Mouse (Mus musculus) liver, embryonic 12.5 days (tissue): ENCODE results near the gene Elmo1. TPM values are rescaled to one million over a fixed set of nuclear protein-coding genes. Genes with fewer than 3 reads are reported as not detected.

ENCODE experiments used
- ATAC-seq: fragments of 200-750 bp; cut with Nextera tagmentation; 2 replicates; pipeline ENCODE4 v1.8.0; 2017; ENCODE audit warnings: moderate number of reproducible peaks, mild to moderate bottlenecking, moderate library complexity
- H3K27ac ChIP-seq: fragments of 300-500 bp; sonication (generic); 2 replicates; pipeline ENCODE4 v1.5.1; 2016; ENCODE audit warnings: mild to moderate bottlenecking
- H3K27me3 ChIP-seq: fragments of 300-500 bp; sonication (generic); replicated peaks from 2 replicates; pipeline ENCODE4 v1.6.1; 2016; ENCODE audit warnings: mild to moderate bottlenecking, moderate library complexity
- H3K36me3 ChIP-seq: fragments of 300-500 bp; sonication (generic); 2 replicates; pipeline ENCODE4 v1.6.1; 2016; ENCODE audit warnings: mild to moderate bottlenecking, moderate library complexity
- H3K4me1 ChIP-seq: fragments of 300-500 bp; sonication (generic); 2 replicates; pipeline ENCODE4 v1.6.1; 2016
- H3K4me2 ChIP-seq: fragments of 300-500 bp; sonication (generic); 2 replicates; pipeline ENCODE4 v1.6.1; 2016; ENCODE audit warnings: mild to moderate bottlenecking, moderate library complexity
- H3K4me3 ChIP-seq: fragments of 300-500 bp; sonication (generic); 2 replicates; pipeline ENCODE4 v1.5.1; 2016; ENCODE audit warnings: mild to moderate bottlenecking, moderate library complexity
- H3K9ac ChIP-seq: fragments of 300-500 bp; sonication (generic); 2 replicates; pipeline ENCODE4 v1.6.1; 2016; ENCODE audit warnings: mild to moderate bottlenecking, moderate library complexity
- H3K9me3 ChIP-seq: fragments of 300-500 bp; sonication (generic); replicated peaks from 2 replicates; pipeline ENCODE4 v1.6.1; 2016; ENCODE audit warnings: mild to moderate bottlenecking, moderate library complexity
- WGBS: fragments of 180-500 bp; shearing (Covaris S2); methylation state at CpG from one replicate; pipeline ENCODE4 v1.1.7; 2016; ENCODE audit not compliant: insufficient replicate concordance; 5-methylcytosine and 5-hydroxymethylcytosine counted together
- polyA plus RNA-seq: library from polyadenylated mRNA; unstranded; fragments of >200 nt; fragmentation: Nextera tagmentation; extraction: Ambion mirVana; gene quantifications from 2 replicates; pipeline ENCODE4 v1.2.1, GENCODE M21; 2016

Elmo1 gene
- polyA plus RNA-seq, 1 experiment from 2014 or later = 6.2 TPM

GRCm38 (mm10) chr13:20231837-20232728 is 141.7 kb downstream of the Elmo1 start:
- H3K9ac ChIP-seq = no peak overlapping the region
- H3K4me3 ChIP-seq = no peak overlapping the region
- H3K36me3 ChIP-seq = no peaks in the 10 kb centered on the region
- WGBS = 28% methylated on average over 11 of the region's 11 CpGs
- H3K4me2 ChIP-seq = no peak overlapping the region
- no peak for ATAC-seq
- peaks cover 5% of the 10 kb centered on the region; the same call in 1 of the 2 replicates for H3K4me1 ChIP-seq
- no peaks in the 10 kb centered on the region for H3K9me3 ChIP-seq
- no peak overlapping the region for H3K27ac ChIP-seq
- no peaks in the 10 kb centered on the region; the same call in 1 of the 2 replicates for H3K27me3 ChIP-seq

GRCm38 (mm10) chr13:20233707-20234106 is 143.3 kb downstream of the Elmo1 start:
- Histone ChIP-seq H3K36me3 (no peaks in the 10 kb centered on the region), H3K4me2 (no peak overlapping the region), H3K9ac (no peak overlapping the region), H3K4me3 (no peak overlapping the region), H3K27me3 (no peaks in the 10 kb centered on the region; the same call in 1 of the 2 replicates), H3K27ac (no peak overlapping the region), H3K9me3 (no peaks in the 10 kb centered on the region), H3K4me1 (peaks cover 5% of the 10 kb centered on the region; the same call in 1 of the 2 replicates)
- ATAC-seq = no peak
- 76% methylated on average over 7 of the region's 7 CpGs for WGBS

GRCm38 (mm10) chr13:20237615-20238014 is 147.2 kb downstream of the Elmo1 start:
- H3K27ac ChIP-seq = no peak overlapping the region
- no peak for ATAC-seq

GRCm38 (mm10) chr13:20238146-20238545 is 147.8 kb downstream of the Elmo1 start:
- Histone ChIP-seq H3K4me2 (no peak overlapping the region), H3K27me3 (no peaks in the 10 kb centered on the region; the same call in 1 of the 2 replicates), H3K9me3 (no peaks in the 10 kb centered on the region), H3K36me3 (no peaks in the 10 kb centered on the region), H3K27ac (no peak overlapping the region), H3K4me1 (no peaks in the 10 kb centered on the region), H3K9ac (no peak overlapping the region), H3K4me3 (no peak overlapping the region)
- no peak for ATAC-seq
- 47% methylated on average over 3 of the region's 3 CpGs for whole genome bisulfite sequencing

More at GRCm38 (mm10) chr13:20237615-20238014, 147.2 kb downstream of the Elmo1 start:
- no peak overlapping the region for H3K4me2 ChIP-seq
- no peaks in the 10 kb centered on the region; the same call in 1 of the 2 replicates for H3K27me3 ChIP-seq
- H3K4me1 ChIP-seq = no peaks in the 10 kb centered on the region
- H3K4me3 ChIP-seq = no peak overlapping the region
- H3K9me3 ChIP-seq = no peaks in the 10 kb centered on the region
- WGBS = 55% methylated on average over 5 of the region's 5 CpGs
- no peaks in the 10 kb centered on the region for H3K36me3 ChIP-seq
- no peak overlapping the region for H3K9ac ChIP-seq

GRCm38 (mm10) chr13:20238743-20239142 is 148.3 kb downstream of the Elmo1 start:
- no peaks in the 10 kb centered on the region for H3K36me3 ChIP-seq
- H3K4me3 ChIP-seq = no peak overlapping the region
- 38% methylated on average over 3 of the region's 3 CpGs for WGBS
- no peak overlapping the region for H3K4me2 ChIP-seq
- no peaks in the 10 kb centered on the region for H3K4me1 ChIP-seq
- H3K27ac ChIP-seq = no peak overlapping the region
- no peaks in the 10 kb centered on the region; the same call in 1 of the 2 replicates for H3K27me3 ChIP-seq
- no peaks in the 10 kb centered on the region for H3K9me3 ChIP-seq
- no peak for ATAC-seq
- no peak overlapping the region for H3K9ac ChIP-seq

GRCm38 (mm10) chr13:20250069-20250668 is 159.8 kb downstream of the Elmo1 start:
- ATAC-seq = no peak
- H3K36me3 ChIP-seq = no peaks in the 10 kb centered on the region
- no peak overlapping the region for H3K4me3 ChIP-seq
- no peak overlapping the region for H3K4me2 ChIP-seq
- no peak overlapping the region for H3K9ac ChIP-seq
- no peaks in the 10 kb centered on the region for H3K27me3 ChIP-seq
- H3K4me1 ChIP-seq = no peaks in the 10 kb centered on the region
- H3K9me3 ChIP-seq = no peaks in the 10 kb centered on the region
- H3K27ac ChIP-seq = no peak overlapping the region

- no peak overlapping the region for H3K4me2 ChIP-seq
- no peak for ATAC-seq
These were observed 164.5 kb downstream of the Elmo1 start for GRCm38 (mm10) chr13:20254911-20255310.

GRCm38 (mm10) chr13:20255380-20255779 is 165.0 kb downstream of the Elmo1 start:
- Histone ChIP-seq H3K4me2 (no peak overlapping the region), H3K4me1 (no peaks in the 10 kb centered on the region), H3K27ac (no peak overlapping the region), H3K27me3 (no peaks in the 10 kb centered on the region), H3K36me3 (no peaks in the 10 kb centered on the region), H3K9ac (no peak overlapping the region), H3K4me3 (no peak overlapping the region), H3K9me3 (no peaks in the 10 kb centered on the region)
- 59% methylated on average over 3 of the region's 3 CpGs for WGBS
- ATAC-seq = no peak

More at GRCm38 (mm10) chr13:20254911-20255310, 164.5 kb downstream of the Elmo1 start:
- 77% methylated on average over 6 of the region's 6 CpGs for WGBS
- no peaks in the 10 kb centered on the region for H3K27me3 ChIP-seq
- H3K9ac ChIP-seq = no peak overlapping the region
- H3K36me3 ChIP-seq = no peaks in the 10 kb centered on the region
- H3K9me3 ChIP-seq = no peaks in the 10 kb centered on the region
- H3K4me3 ChIP-seq = no peak overlapping the region
- no peaks in the 10 kb centered on the region for H3K4me1 ChIP-seq
- H3K27ac ChIP-seq = no peak overlapping the region

- Histone ChIP-seq H3K27me3 (no peaks in the 10 kb centered on the region), H3K4me2 (no peak overlapping the region), H3K4me3 (no peak overlapping the region), H3K36me3 (no peaks in the 10 kb centered on the region), H3K4me1 (no peaks in the 10 kb centered on the region), H3K9ac (no peak overlapping the region), H3K27ac (no peak overlapping the region), H3K9me3 (no peaks in the 10 kb centered on the region)
- WGBS = 64% methylated on average over 4 of the region's 4 CpGs
- ATAC-seq = no peak
These were observed 166.2 kb downstream of the Elmo1 start for GRCm38 (mm10) chr13:20256613-20257012.

- no peaks in the 10 kb centered on the region for H3K4me1 ChIP-seq
- H3K4me3 ChIP-seq = no peak overlapping the region
- ATAC-seq = no peak
- WGBS = 67% methylated on average over 8 of the region's 8 CpGs
- no peaks in the 10 kb centered on the region for H3K27me3 ChIP-seq
- peaks cover 5% of the 10 kb centered on the region for H3K36me3 ChIP-seq
- H3K9me3 ChIP-seq = no peaks in the 10 kb centered on the region
- no peak overlapping the region for H3K4me2 ChIP-seq
- no peak overlapping the region for H3K27ac ChIP-seq
- no peak overlapping the region for H3K9ac ChIP-seq
These were observed 167.4 kb downstream of the Elmo1 start for GRCm38 (mm10) chr13:20257562-20258525.

- Histone ChIP-seq H3K4me1 (no peaks in the 10 kb centered on the region), H3K27me3 (no peaks in the 10 kb centered on the region), H3K4me2 (no peak overlapping the region), H3K36me3 (peaks cover 5% of the 10 kb centered on the region), H3K27ac (no peak overlapping the region), H3K9ac (no peak overlapping the region), H3K9me3 (no peaks in the 10 kb centered on the region), H3K4me3 (no peak overlapping the region)
- WGBS = 61% methylated on average over 1 of the region's 1 CpGs
- no peak for ATAC-seq
These were observed 172.8 kb downstream of the Elmo1 start for GRCm38 (mm10) chr13:20263173-20263572.
